Mouse (Mus musculus): ENCODE results near the gene Hspa1l. TPM values are rescaled to one million over a fixed set of nuclear protein-coding genes. Genes with fewer than 3 reads are reported as not detected.

The Hspa1l gene
- total and polyA plus RNA-seq, 2 experiments from 2014 or later: 0.76 to 0.99 TPM

GRCm38 (mm10) chr17:35011440-35011839 is 38.9 kb downstream of the Hspa1l start:
- Histone ChIP-seq H3K36me3 (ENCODE audit: insufficient read depth, low read length) (peaks cover 64% of the 10 kb centered on the region), H3K4me2 (ENCODE audit: low read depth, low read length) (no peak overlapping the region), H3K4me3 (ENCODE audit: low read length) (no peak overlapping the region), H3K4me1 (ENCODE audit: insufficient read depth, low read length) (no peaks in the 10 kb centered on the region), H3K27me3 (ENCODE audit: insufficient read depth, low read length) (no peaks in the 10 kb centered on the region), H3K9me3 (ENCODE audit: low read length) (no peaks in the 10 kb centered on the region), H3K9ac (replicated peaks; ENCODE audit: low read length) (no peak overlapping the region), H3K27ac (no peak overlapping the region)
- 95% methylated on average over 8 of the region's 8 CpGs for WGBS
- ATAC-seq (no peak), DNase-seq (ENCODE audit: low spot score) (no peak)
- TF ChIP-seq CTCF (IDR thresholded peaks at IDR 0.05; ENCODE audit: low read depth): no peak

- Histone ChIP-seq H3K36me3 (ENCODE audit: insufficient read depth, low read length) (peaks cover 64% of the 10 kb centered on the region), H3K27me3 (ENCODE audit: insufficient read depth, low read length) (no peaks in the 10 kb centered on the region), H3K27ac (no peak overlapping the region), H3K4me3 (ENCODE audit: low read length) (no peak overlapping the region), H3K9me3 (ENCODE audit: low read length) (no peaks in the 10 kb centered on the region), H3K9ac (replicated peaks; ENCODE audit: low read length) (no peak overlapping the region), H3K4me1 (ENCODE audit: insufficient read depth, low read length) (no peaks in the 10 kb centered on the region), H3K4me2 (ENCODE audit: low read depth, low read length) (no peak overlapping the region)
- ATAC-seq: no peak
- no peak for TF ChIP-seq CTCF (IDR thresholded peaks at IDR 0.05; ENCODE audit: low read depth)
- DNase-seq (ENCODE audit: low spot score): no peak
- 84% methylated on average over 13 of the region's 13 CpGs for WGBS
Observed at GRCm38 (mm10) chr17:35012430-35012829, 39.9 kb downstream of the Hspa1l start.

- Histone ChIP-seq H3K4me2 (ENCODE audit: low read depth, low read length) (no peak overlapping the region), H3K4me1 (ENCODE audit: insufficient read depth, low read length) (no peaks in the 10 kb centered on the region), H3K9me3 (ENCODE audit: low read length) (no peaks in the 10 kb centered on the region), H3K36me3 (ENCODE audit: insufficient read depth, low read length) (peaks cover 62% of the 10 kb centered on the region), H3K27ac (no peak overlapping the region), H3K9ac (replicated peaks; ENCODE audit: low read length) (no peak overlapping the region), H3K27me3 (ENCODE audit: insufficient read depth, low read length) (no peaks in the 10 kb centered on the region), H3K4me3 (ENCODE audit: low read length) (no peak overlapping the region)
- TF ChIP-seq CTCF (IDR thresholded peaks at IDR 0.05; ENCODE audit: low read depth): no peak
- ATAC-seq (no peak), DNase-seq (ENCODE audit: low spot score) (no peak)
- 83% methylated on average over 6 of the region's 6 CpGs for WGBS
Observed at GRCm38 (mm10) chr17:35013221-35013620, 40.7 kb downstream of the Hspa1l start.

GRCm38 (mm10) chr17:35015296-35015695 is 42.8 kb downstream of the Hspa1l start:
- ATAC-seq (no peak), DNase-seq (ENCODE audit: low spot score) (no peak)
- TF ChIP-seq CTCF (IDR thresholded peaks at IDR 0.05; ENCODE audit: low read depth): no peak
- Histone ChIP-seq H3K27ac (no peak overlapping the region), H3K4me1 (ENCODE audit: insufficient read depth, low read length) (no peaks in the 10 kb centered on the region), H3K27me3 (ENCODE audit: insufficient read depth, low read length) (no peaks in the 10 kb centered on the region), H3K9me3 (ENCODE audit: low read length) (no peaks in the 10 kb centered on the region), H3K36me3 (ENCODE audit: insufficient read depth, low read length) (peaks cover 53% of the 10 kb centered on the region), H3K4me2 (ENCODE audit: low read depth, low read length) (no peak overlapping the region), H3K9ac (replicated peaks; ENCODE audit: low read length) (no peak overlapping the region), H3K4me3 (ENCODE audit: low read length) (no peak overlapping the region)
- WGBS: 93% methylated on average over 16 of the region's 16 CpGs

GRCm38 (mm10) chr17:35016376-35016775 is 43.9 kb downstream of the Hspa1l start, which contains the start of gene Vwa7:
TSS of gene Vwa7 (plus strand) at chr17:35016579.
- H3K4me1 ChIP-seq (ENCODE audit: insufficient read depth, low read length): peaks cover 1% of the 10 kb centered on the region
- no peak within 1 kb of the TSS for H3K4me2 ChIP-seq (ENCODE audit: low read depth, low read length)
- TF ChIP-seq CTCF (IDR thresholded peaks at IDR 0.05; ENCODE audit: low read depth): no peak
- ATAC-seq (peak; percentile 59), DNase-seq (ENCODE audit: low spot score) (peak; percentile 78)
- H3K9ac ChIP-seq (replicated peaks; ENCODE audit: low read length): no peak within 1 kb of the TSS
- WGBS: 37% methylated on average over 12 of the region's 12 CpGs
- H3K4me3 ChIP-seq (ENCODE audit: low read length): no peak within 1 kb of the TSS
- no peaks in the 10 kb centered on the region for H3K27me3 ChIP-seq (ENCODE audit: insufficient read depth, low read length)
- peaks cover 43% of the 10 kb centered on the region for H3K36me3 ChIP-seq (ENCODE audit: insufficient read depth, low read length)
- no peak within 1 kb of the TSS for H3K27ac ChIP-seq
- H3K9me3 ChIP-seq (ENCODE audit: low read length): no peaks in the 10 kb centered on the region

- WGBS: 70% methylated on average over 10 of the region's 10 CpGs
- no peak overlapping the region for H3K4me3 ChIP-seq (ENCODE audit: low read length)
- no peak for ATAC-seq
Observed at GRCm38 (mm10) chr17:35016791-35017705, 44.5 kb downstream of the Hspa1l start.

GRCm38 (mm10) chr17:35017706-35018030 is 45.2 kb downstream of the Hspa1l start:
- no peak for TF ChIP-seq CTCF (IDR thresholded peaks at IDR 0.05; ENCODE audit: low read depth)
- Histone ChIP-seq H3K4me3 (ENCODE audit: low read length) (no peak overlapping the region), H3K4me1 (ENCODE audit: insufficient read depth, low read length) (peaks cover 6% of the 10 kb centered on the region), H3K9me3 (ENCODE audit: low read length) (no peaks in the 10 kb centered on the region), H3K4me2 (ENCODE audit: low read depth, low read length) (no peak overlapping the region), H3K36me3 (ENCODE audit: insufficient read depth, low read length) (peaks cover 30% of the 10 kb centered on the region), H3K9ac (replicated peaks; ENCODE audit: low read length) (no peak overlapping the region), H3K27ac (no peak overlapping the region), H3K27me3 (ENCODE audit: insufficient read depth, low read length) (no peaks in the 10 kb centered on the region)
- 76% methylated on average over 14 of the region's 14 CpGs for WGBS
- DNase-seq (ENCODE audit: low spot score): no peak
- ATAC-seq: no peak

More at GRCm38 (mm10) chr17:35016791-35017705, 44.5 kb downstream of the Hspa1l start:
- H3K36me3 ChIP-seq (ENCODE audit: insufficient read depth, low read length): peaks cover 36% of the 10 kb centered on the region
- H3K9me3 ChIP-seq (ENCODE audit: low read length): no peaks in the 10 kb centered on the region
- H3K27me3 ChIP-seq (ENCODE audit: insufficient read depth, low read length): no peaks in the 10 kb centered on the region
- no peak for DNase-seq (ENCODE audit: low spot score)
- no peak for TF ChIP-seq CTCF (IDR thresholded peaks at IDR 0.05; ENCODE audit: low read depth)
- H3K4me1 ChIP-seq (ENCODE audit: insufficient read depth, low read length): peaks cover 6% of the 10 kb centered on the region
- no peak overlapping the region for H3K9ac ChIP-seq (replicated peaks; ENCODE audit: low read length)
- no peak overlapping the region for H3K27ac ChIP-seq
- H3K4me2 ChIP-seq (ENCODE audit: low read depth, low read length): no peak overlapping the region

Data from hindbrain, postnatal 0 days (tissue).